Mouse (Mus musculus): ENCODE data around the gene Aoc2. TPM values are rescaled to one million over a fixed set of nuclear protein-coding genes. Genes with fewer than 3 reads are reported as not detected.
A peak's percentile ranks its signal among the peaks of the same experiment; 100 is the strongest.

Gene Aoc2
- total and polyA plus RNA-seq, 3 experiments: 3.6 to 10.7 (median 5.5) TPM

DNA sequence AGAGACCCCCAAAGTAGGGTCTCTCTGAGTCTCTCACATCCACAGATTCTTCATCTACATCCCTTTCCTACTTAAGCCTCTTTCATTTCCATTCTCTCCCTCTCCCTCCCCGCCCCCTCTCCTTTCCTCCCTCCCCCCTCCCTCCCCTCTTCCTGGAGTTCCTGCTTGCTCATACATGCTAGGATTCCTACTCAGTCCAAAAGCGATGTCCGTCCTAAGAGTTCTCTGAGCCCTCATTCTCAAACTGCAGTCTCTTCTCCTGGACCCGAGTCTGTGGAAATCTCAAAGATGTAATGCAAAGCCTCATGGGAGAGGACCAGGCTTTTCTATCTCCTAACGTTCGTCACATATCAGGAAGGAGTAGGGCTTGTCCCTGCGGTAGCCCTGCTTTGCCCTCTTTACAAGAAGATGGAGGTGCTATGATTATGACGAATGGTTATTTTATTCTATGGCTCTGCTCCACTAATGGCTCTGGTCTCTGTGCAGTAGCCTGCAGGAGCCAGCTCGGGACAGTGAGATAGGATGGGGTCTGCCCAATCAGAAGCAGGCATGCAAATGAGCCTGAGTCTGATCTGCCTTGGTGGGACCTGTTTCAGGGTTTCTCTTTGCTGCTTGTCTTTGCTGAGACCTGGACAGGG lies 13.4 kb downstream of the Aoc2 start:
- no peak overlapping the region for H3K4me3 ChIP-seq (replicated peaks in 1 of 3; ENCODE audit: low read depth in 2 of 3, low read length in 2 of 3, poor library complexity in 1 of 3)
- TF ChIP-seq MAZ (IDR thresholded peaks at IDR 0.05; ENCODE audit: low read depth, low read length) (no peak), ELF1 (IDR thresholded peaks at IDR 0.05; ENCODE audit: low read depth, low read length) (no peak), ETS1 (conservative IDR thresholded peaks at IDR 0.05; ENCODE audit: low read depth, low read length) (no peak), UBTF (IDR thresholded peaks at IDR 0.05; ENCODE audit: low read depth, low read length) (no peak), PAX5 (IDR thresholded peaks at IDR 0.05; ENCODE audit: low read length) (no peak), ZMIZ1 (IDR thresholded peaks at IDR 0.05; ENCODE audit: low read depth, low read length) (no peak), ZC3H11A (IDR thresholded peaks at IDR 0.05; ENCODE audit: low read depth, low read length) (no peak)
- H3K36me3 ChIP-seq (replicated peaks in 1 of 2; ENCODE audit: control insufficient read depth in 1 of 2, insufficient read depth in 1 of 2, low read length in 1 of 2): peaks cover 0 to 17% of the 10 kb centered on the region in 2 experiments
- H3K27me3 ChIP-seq (replicated peaks): no peaks in the 10 kb centered on the region
- peaks cover 3 to 18% of the 10 kb centered on the region in 2 experiments; a peak in 2 of 4 replicates for H3K4me1 ChIP-seq (ENCODE audit: control insufficient read depth in 1 of 2, insufficient read depth in 2 of 2)
- dilution Hi-C loops (cut with MboI; ENCODE audit: extremely low pct_ligation_motif_present, extremely low pct_unique_long_range_greater_than_20kb, low sequenced_read_pairs) (no loop called here), in situ Hi-C loops (cut with MboI; ENCODE audit: low pct_ligation_motif_present, low pct_unique_long_range_greater_than_20kb, low sequenced_read_pairs) (loop anchor here (10.0 kb wide), 1 partner anchor 57 kb away; no protein-coding TSS in a partner anchor)
- no peaks in the 10 kb centered on the region for H3K9me3 ChIP-seq (replicated peaks; ENCODE audit: low read length)
- H3K4me2 ChIP-seq (ENCODE audit: insufficient read depth, low read depth, poor library complexity, severe bottlenecking): 0 out of 2 replicates have a peak overlapping the region, but pooled peaks have one; percentile 14
- no peaks in the 10 kb centered on the region for H3K79me2 ChIP-seq (replicated peaks; ENCODE audit: control insufficient read depth, extremely low read depth, insufficient read depth, poor library complexity, severe bottlenecking)
- no peak overlapping the region for H3K9ac ChIP-seq (ENCODE audit: insufficient read depth, low read depth)
- no peak overlapping the region for H3K27ac ChIP-seq (ENCODE audit: insufficient read depth, low read depth)
- DNase-seq (ENCODE audit: extremely low read depth): peak; percentile 41

- no peak overlapping the region for H3K27ac ChIP-seq (ENCODE audit: insufficient read depth, low read depth)
- peaks cover 6% of the 10 kb centered on the region for H3K27me3 ChIP-seq (replicated peaks)
- H3K9ac ChIP-seq (ENCODE audit: insufficient read depth, low read depth): no peak overlapping the region
- in situ Hi-C loops (cut with MboI; ENCODE audit: low pct_ligation_motif_present, low pct_unique_long_range_greater_than_20kb, low sequenced_read_pairs): no loop called here
- peaks cover 10% of the 10 kb centered on the region for H3K9me3 ChIP-seq (replicated peaks; ENCODE audit: low read length)
- TF ChIP-seq POLR2AphosphoS2 (IDR thresholded peaks at IDR 0.05; ENCODE audit: low read depth, low read length) (no peak), CTCF (conservative IDR thresholded peaks at IDR 0.05 in 1 of 2, IDR thresholded peaks at IDR 0.05 in 1 of 2; ENCODE audit: low read depth in 2 of 2, low read length in 2 of 2) (peak in 1 of 2 experiments; percentile 27; a peak in 2 of 4 replicates), KAT2A (IDR thresholded peaks at IDR 0.05; ENCODE audit: insufficient replicate concordance, low read length) (no peak)
- H3K79me2 ChIP-seq (replicated peaks; ENCODE audit: control insufficient read depth, extremely low read depth, insufficient read depth, poor library complexity, severe bottlenecking): no peaks in the 10 kb centered on the region
- no peak for DNase-seq (ENCODE audit: extremely low read depth)
- H3K4me2 ChIP-seq (ENCODE audit: insufficient read depth, low read depth, poor library complexity, severe bottlenecking): no peak overlapping the region
- no peaks in the 10 kb centered on the region for H3K36me3 ChIP-seq (replicated peaks in 1 of 2; ENCODE audit: control insufficient read depth in 1 of 2, insufficient read depth in 1 of 2, low read length in 1 of 2)
- H3K4me1 ChIP-seq (ENCODE audit: control insufficient read depth in 1 of 2, insufficient read depth in 2 of 2): peaks cover 7 to 8% of the 10 kb centered on the region in 2 experiments
- dilution Hi-C loops (cut with MboI; ENCODE audit: extremely low pct_ligation_motif_present, extremely low pct_unique_long_range_greater_than_20kb, low sequenced_read_pairs): no loop called here
- no peak overlapping the region for H3K4me3 ChIP-seq (replicated peaks in 1 of 3; ENCODE audit: low read depth in 2 of 3, low read length in 2 of 3, poor library complexity in 1 of 3)
These were observed 22.4 kb downstream of the Aoc2 start for GRCm38 (mm10) chr11:101347083-101347775.

DNA sequence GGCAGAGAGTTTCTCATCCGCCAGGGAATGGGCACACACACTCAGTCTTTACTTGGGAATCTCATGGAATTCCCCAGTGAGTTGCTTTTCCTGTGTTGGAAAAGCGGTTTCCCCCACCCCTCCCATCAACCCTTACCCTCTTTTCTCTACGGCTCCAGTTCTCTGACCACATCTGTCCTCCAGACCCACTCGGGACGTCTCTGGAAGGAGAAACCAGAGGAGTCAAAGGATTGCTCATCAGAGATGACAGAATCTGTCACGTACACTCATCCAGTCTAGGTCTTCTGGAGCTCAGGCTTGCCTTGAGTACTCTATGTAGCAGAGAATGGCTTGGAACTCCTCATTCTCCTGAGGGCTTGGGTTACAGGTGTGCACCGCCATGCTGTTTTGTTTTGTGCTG lies 23.9 kb downstream of the Aoc2 start:
- no peak for DNase-seq (ENCODE audit: extremely low read depth)
- no peaks in the 10 kb centered on the region for H3K79me2 ChIP-seq (replicated peaks; ENCODE audit: control insufficient read depth, extremely low read depth, insufficient read depth, poor library complexity, severe bottlenecking)
- H3K4me1 ChIP-seq (ENCODE audit: control insufficient read depth in 1 of 2, insufficient read depth in 2 of 2): peaks cover 7 to 8% of the 10 kb centered on the region in 2 experiments
- no peak overlapping the region for H3K9ac ChIP-seq (ENCODE audit: insufficient read depth, low read depth)
- H3K27ac ChIP-seq (ENCODE audit: insufficient read depth, low read depth): no peak overlapping the region
- H3K27me3 ChIP-seq (replicated peaks): peaks cover 6% of the 10 kb centered on the region
- H3K9me3 ChIP-seq (replicated peaks; ENCODE audit: low read length): peaks cover 10% of the 10 kb centered on the region
- H3K4me3 ChIP-seq (replicated peaks in 1 of 3; ENCODE audit: low read depth in 2 of 3, low read length in 2 of 3, poor library complexity in 1 of 3): no peak overlapping the region
- no peaks in the 10 kb centered on the region for H3K36me3 ChIP-seq (replicated peaks in 1 of 2; ENCODE audit: control insufficient read depth in 1 of 2, insufficient read depth in 1 of 2, low read length in 1 of 2)
- TF ChIP-seq ZKSCAN1 (IDR thresholded peaks at IDR 0.05; ENCODE audit: borderline replicate concordance, low read depth, low read length): no peak
- no peak for TF ChIP-seq MAFK (IDR thresholded peaks at IDR 0.05; ENCODE audit: insufficient replicate concordance, low read length)
- no peak for TF ChIP-seq MAX (IDR thresholded peaks at IDR 0.05; ENCODE audit: low read length)
- TF ChIP-seq TCF12 (IDR thresholded peaks at IDR 0.05; ENCODE audit: low read depth, low read length): no peak
- no peak for TF ChIP-seq BHLHE40 (IDR thresholded peaks at IDR 0.05; ENCODE audit: low read depth, low read length)
- TF ChIP-seq NRF1 (IDR thresholded peaks at IDR 0.05; ENCODE audit: low read depth, low read length): no peak
- no peak for TF ChIP-seq CTCF (conservative IDR thresholded peaks at IDR 0.05 in 1 of 2, IDR thresholded peaks at IDR 0.05 in 1 of 2; ENCODE audit: low read depth in 2 of 2, low read length in 2 of 2)
- no peak for TF ChIP-seq EP300 (IDR thresholded peaks at IDR 0.05; ENCODE audit: low read length)
- TF ChIP-seq RAD21 (IDR thresholded peaks at IDR 0.05; ENCODE audit: low read depth, low read length): no peak
- TF ChIP-seq UBTF (IDR thresholded peaks at IDR 0.05; ENCODE audit: low read depth, low read length): no peak
- no peak for TF ChIP-seq CHD1 (IDR thresholded peaks at IDR 0.05; ENCODE audit: low read depth, low read length)
- TF ChIP-seq POLR2A (IDR thresholded peaks at IDR 0.05; ENCODE audit: low read depth, low read length): no peak
- no peak for TF ChIP-seq E2F4 (IDR thresholded peaks at IDR 0.05; ENCODE audit: insufficient replicate concordance, low read depth, low read length)
- TF ChIP-seq TBP (conservative IDR thresholded peaks at IDR 0.05; ENCODE audit: low read depth, low read length): no peak
- TF ChIP-seq KAT2A (IDR thresholded peaks at IDR 0.05; ENCODE audit: insufficient replicate concordance, low read length): no peak
- dilution Hi-C loops (cut with MboI; ENCODE audit: extremely low pct_ligation_motif_present, extremely low pct_unique_long_range_greater_than_20kb, low sequenced_read_pairs): no loop called here
- H3K4me2 ChIP-seq (ENCODE audit: insufficient read depth, low read depth, poor library complexity, severe bottlenecking): no peak overlapping the region
- in situ Hi-C loops (cut with MboI; ENCODE audit: low pct_ligation_motif_present, low pct_unique_long_range_greater_than_20kb, low sequenced_read_pairs): no loop called here
